Mouse (Mus musculus) brain, adult 10 weeks (tissue): ENCODE data around the gene Pyroxd2. TPM values are rescaled to one million over a fixed set of nuclear protein-coding genes. Genes with fewer than 3 reads are reported as not detected.

ENCODE experiments used
- polyA plus RNA-seq: library from polyadenylated mRNA; stranded (reverse); fragments of 350-450 nt; fragmentation: Illumina TruSeq; extraction: RNeasy Lipid Tissue Mini Kit (QIAGEN cat#74804); gene quantifications from one replicate; pipeline ENCODE4 v1.2.3, GENCODE M21; 2015; ENCODE audit warnings: low read depth, low replicate concordance

Pyroxd2 gene
- 1.1 TPM for polyA plus RNA-seq

DNA sequence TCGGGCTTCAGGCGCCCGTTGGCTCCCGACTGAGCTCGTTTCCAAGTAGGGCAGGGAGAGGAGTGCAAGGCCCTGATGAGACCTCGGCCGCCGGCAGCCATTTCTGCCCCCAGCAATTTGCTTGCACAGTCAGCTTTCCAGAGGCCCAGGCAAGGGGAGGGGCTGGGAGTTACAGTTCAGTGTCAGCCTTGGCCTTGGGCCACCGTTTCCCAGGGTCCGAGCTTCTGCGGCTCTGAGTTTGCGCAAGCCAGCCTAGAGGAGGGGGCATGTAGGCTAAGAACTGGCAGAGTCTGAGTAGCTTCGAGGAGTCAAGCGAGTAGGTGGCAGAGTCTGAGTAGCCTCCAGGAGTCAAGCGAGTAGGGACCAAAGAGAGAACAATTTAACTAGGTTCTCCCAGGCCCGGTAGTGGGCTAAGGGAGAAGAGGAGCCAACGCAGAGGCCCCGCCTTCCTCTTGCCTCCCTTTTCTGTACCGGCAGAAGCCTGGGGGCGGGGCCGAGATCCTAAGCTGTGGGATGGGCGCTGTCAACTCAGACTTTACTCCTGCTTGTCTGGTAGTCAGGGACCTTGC lies at the start of gene Pyroxd2:
Gene Pyroxd2, minus strand, starts transcription at position 413 of the 569 bp plus-strand sequence.

DNA sequence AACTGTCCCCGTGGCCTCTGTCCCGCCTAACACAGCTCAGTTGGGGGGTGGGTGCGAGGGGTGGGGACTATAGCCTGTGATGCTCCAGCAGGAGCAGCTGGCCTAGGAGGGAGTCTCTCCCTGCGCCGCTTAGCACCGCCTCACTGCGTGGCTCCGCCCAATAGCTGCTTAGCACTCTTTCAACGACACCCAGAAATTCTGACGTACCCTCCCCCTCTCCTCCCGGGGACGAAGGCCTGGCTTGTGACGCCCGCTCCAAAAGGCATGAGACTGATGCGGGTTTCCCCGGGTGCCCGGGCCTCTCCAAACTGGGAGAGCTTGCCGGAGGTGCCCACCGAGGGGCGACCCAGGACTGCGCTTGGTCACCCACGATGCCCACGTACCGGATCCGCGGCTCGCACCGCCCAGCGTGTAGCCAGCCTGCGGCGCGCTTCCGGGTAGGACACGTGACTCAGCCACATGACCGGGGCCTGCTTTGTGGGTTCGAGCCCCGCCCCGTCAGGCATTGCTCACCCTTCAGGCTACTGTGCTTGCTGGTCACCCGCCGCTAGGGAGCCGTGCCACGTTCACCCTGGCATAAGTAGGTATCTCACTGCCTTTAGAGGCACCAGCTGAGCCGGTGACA lies 27.1 kb upstream of the Pyroxd2 start, which contains the start of gene Hps1:
Gene Hps1, minus strand, starts transcription at position 448 of the 625 bp plus-strand sequence.

Other genes with a start within 250 kb of the Pyroxd2 start
- 13.1 TPM for gene R3hcc1l, start 234.0 kb downstream of the Pyroxd2 start, polyA plus RNA-seq
- not detected for gene Loxl4, start 140.0 kb downstream of the Pyroxd2 start, polyA plus RNA-seq
- 7.4 TPM for gene Hps1, start 27.2 kb upstream of the Pyroxd2 start, polyA plus RNA-seq